Mouse (Mus musculus): Measurements from ENCODE around the gene Ptprg.
"Not testable (repeated sequence)": the region's sequence is repeated elsewhere in the genome, so short reads cannot be mapped to it uniquely, and the experiment has no call there.

Ptprg gene

DNA sequence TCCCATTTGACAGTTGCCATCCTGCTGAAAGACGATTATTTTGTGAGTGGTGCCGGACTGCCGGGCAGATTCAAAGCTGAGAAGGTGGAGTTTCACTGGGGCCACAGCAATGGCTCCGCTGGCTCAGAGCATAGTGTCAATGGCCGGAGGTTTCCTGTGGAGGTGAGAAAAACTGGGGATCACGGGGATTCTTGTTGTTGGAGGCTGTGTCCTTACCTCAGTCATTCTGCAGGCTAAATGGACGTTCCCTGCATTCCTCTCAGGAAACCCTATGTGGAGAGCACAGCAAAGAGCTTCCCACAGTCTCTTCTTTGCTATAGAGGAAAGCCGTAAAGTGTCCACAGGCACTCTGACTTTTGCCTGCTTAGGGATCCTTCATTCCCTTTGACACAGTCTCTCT lies 409.2 kb downstream of the Ptprg start:
- DNase-seq (ENCODE audit: low spot score in 2 of 2) = no peak

GRCm38 (mm10) chr14:11963791-11964190 lies 410.5 kb downstream of the Ptprg start:
- no peak for DNase-seq (ENCODE audit: low spot score in 2 of 2)

- not testable (repeated sequence) for DNase-seq (ENCODE audit: low spot score in 2 of 2)
These were observed 411.0 kb downstream of the Ptprg start for GRCm38 (mm10) chr14:11964326-11964725.

- no peak for DNase-seq (ENCODE audit: low spot score in 2 of 2)
These were observed 412.5 kb downstream of the Ptprg start for GRCm38 (mm10) chr14:11965878-11966277.

GRCm38 (mm10) chr14:11981764-11982163 lies 428.4 kb downstream of the Ptprg start:
- DNase-seq (ENCODE audit: low spot score in 2 of 2) = no peak

DNA sequence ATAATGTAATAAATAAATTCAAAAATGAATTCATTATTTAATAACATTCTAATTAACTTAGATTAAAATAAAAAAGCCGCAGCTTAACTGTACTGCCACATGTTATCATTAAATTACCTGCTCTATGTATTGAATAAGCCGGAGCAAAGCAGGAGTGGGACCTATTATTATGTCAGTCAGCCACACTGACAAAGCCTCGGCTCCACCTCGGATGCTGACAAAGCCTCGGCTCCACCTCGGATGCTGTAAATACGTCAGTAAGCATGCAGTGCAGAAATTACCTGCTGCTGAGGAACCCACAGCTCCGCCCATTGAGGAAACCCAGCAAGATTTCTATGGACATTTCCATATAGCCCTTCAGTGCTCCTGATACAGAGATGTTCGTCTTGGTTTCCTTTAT lies 429.7 kb downstream of the Ptprg start:
- no peak for DNase-seq (ENCODE audit: low spot score in 2 of 2)

- DNase-seq (ENCODE audit: low spot score in 2 of 2) = no peak
These were observed 430.8 kb downstream of the Ptprg start for GRCm38 (mm10) chr14:11984086-11984485.

GRCm38 (mm10) chr14:11988975-11989374 lies 435.6 kb downstream of the Ptprg start:
- DNase-seq (ENCODE audit: low spot score in 2 of 2) = no peak

DNA sequence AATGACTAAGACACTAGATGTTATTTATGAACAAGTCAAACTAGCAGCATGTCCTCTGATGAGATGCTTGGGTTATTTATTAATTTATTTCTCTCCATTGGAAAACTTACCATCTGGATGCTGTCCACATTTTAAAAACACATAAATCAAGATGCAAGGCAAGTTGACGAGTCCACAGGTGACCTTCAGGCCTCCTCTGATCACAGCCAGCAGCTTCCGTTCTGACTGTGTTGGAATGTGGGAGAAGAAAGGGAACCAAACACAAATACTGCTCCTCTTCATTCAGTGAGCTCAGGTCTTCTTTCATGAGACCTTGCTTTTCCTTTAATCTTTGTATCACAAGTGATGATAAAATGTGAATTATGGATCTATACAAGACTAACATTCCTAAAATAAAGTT lies 437.8 kb downstream of the Ptprg start:
- no peak for DNase-seq (ENCODE audit: low spot score in 2 of 2)

- no peak for DNase-seq (ENCODE audit: low spot score in 2 of 2)
These were observed 438.8 kb downstream of the Ptprg start for GRCm38 (mm10) chr14:11992111-11992510.

DNA sequence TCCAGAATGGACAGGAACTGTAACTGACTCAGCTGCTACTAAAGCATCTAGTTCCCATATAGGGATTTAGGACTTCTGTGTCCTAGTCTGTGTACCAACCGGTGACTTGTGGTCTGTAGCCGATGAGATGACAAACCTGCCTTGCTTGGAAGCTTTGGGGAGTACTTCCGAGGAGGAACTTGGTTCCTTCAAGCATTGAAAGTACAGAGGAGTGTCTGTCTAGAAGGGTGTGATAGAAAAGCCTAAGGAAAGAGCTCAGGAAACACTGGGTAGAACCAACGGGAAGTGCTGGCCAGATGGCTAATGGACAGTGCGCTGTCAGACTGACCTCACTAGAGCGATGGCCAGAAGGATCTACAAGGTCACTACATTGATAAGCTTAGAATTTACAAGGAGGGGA lies 439.2 kb downstream of the Ptprg start:
- no peak for DNase-seq (ENCODE audit: low spot score in 2 of 2)

GRCm38 (mm10) chr14:11997555-11997954 lies 444.2 kb downstream of the Ptprg start:
- DNase-seq (ENCODE audit: low spot score in 2 of 2) = no peak

- no peak for DNase-seq (ENCODE audit: low spot score in 2 of 2)
These were observed 445.1 kb downstream of the Ptprg start for GRCm38 (mm10) chr14:11998464-11998863.

- no peak for DNase-seq (ENCODE audit: low spot score in 2 of 2)
These were observed 450.7 kb downstream of the Ptprg start for GRCm38 (mm10) chr14:12004061-12004460.

GRCm38 (mm10) chr14:12011766-12012165 lies 458.4 kb downstream of the Ptprg start:
- DNase-seq (ENCODE audit: low spot score in 2 of 2) = no peak

GRCm38 (mm10) chr14:12025812-12026728 lies 472.7 kb downstream of the Ptprg start:
- DNase-seq (ENCODE audit: low spot score in 2 of 2) = no peak

DNA sequence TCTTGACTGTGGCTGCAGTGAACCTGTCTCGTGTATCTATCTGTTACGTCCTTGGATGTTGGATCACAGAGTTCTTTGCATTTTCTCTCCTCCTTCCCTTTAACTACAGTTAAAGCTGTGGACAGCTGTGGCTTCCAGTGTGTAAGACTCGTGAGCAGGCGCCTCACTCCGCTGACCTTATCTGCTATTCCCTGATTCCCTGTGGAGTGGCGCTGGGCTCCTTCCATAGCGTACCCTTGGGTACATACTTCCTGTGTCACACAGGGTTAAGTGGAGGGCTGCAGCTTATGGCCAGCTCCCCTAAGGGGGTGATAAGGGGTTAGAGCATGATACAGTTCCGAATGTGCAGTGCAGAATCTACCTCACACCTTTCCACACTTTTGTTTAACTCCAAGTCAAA lies 473.9 kb downstream of the Ptprg start:
- DNase-seq (ENCODE audit: low spot score in 2 of 2) = no peak

DNA sequence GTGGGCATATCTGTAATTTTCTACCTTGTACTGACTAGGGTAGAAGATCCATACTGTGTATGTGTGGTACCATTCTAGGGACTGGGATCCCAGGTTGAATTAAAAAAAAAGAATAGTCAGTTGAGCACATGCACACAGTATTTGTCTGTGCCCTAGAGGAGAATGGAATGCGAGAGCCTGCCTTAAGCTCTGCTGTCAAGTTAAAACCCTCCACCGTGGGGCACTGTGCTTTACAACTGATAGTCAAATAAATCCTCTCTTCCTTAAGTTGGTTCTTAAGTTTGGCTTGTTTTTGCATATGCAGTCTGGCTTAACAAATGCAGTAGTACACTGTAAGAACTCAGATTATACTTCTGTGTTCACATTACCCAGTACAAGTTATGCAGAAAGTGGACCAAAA lies 476.6 kb downstream of the Ptprg start:
- DNase-seq (ENCODE audit: low spot score in 2 of 2) = no peak

- DNase-seq (ENCODE audit: low spot score in 2 of 2) = no peak
These were observed 483.4 kb downstream of the Ptprg start for GRCm38 (mm10) chr14:12036530-12037283.

- DNase-seq (ENCODE audit: low spot score in 2 of 2) = no peak
These were observed 486.4 kb downstream of the Ptprg start for GRCm38 (mm10) chr14:12039743-12040142.

DNA sequence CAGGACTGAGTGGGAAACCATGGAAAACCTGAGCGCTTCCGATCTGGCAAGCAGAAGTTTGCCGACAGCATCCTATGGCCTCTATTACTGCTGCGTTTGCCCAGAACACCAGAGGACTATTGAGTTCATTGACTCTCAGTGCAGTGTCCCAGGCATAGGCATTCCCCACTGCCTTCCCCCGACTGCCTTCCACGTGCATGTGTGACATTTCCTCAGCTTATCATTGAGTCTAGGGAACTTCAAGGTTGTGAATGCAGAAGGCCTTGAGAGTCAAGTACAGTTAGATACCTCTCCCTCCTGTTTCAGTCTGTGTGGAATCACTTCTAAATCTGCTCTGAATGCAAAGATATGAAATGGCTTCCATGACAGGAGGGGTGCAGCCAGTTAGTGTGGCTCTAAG lies 488.2 kb downstream of the Ptprg start:
- DNase-seq (ENCODE audit: low spot score in 2 of 2) = no peak

DNA sequence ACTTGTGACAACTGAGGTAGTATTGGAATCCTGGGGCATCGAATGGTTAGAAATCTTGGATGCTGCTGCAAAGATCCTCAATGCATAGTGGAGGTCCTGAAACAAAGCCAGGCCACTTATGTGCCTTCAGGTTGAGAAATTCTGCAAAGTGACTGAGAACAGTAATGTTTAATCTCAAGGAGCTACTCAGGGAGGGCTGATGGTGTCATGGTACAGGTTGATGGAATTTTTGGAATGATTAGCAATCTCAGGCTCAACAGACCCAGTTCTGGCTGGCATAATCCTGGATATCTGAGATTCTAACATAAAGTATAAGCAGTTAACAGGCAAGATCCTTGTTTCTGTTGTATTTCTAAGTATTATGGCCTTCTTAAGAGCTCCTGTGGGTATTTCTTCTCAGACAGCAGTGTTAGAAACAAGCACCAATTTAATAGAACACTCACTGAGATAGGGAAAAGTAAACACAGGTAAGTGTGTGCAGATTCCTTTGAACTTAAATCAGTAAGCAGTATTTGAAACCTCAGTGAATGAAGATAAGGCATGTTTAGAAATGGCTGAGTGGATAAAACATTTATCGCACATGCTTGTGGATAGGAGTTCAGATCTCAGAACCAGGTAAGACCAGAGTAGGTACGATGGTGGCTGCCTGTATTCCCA lies 493.0 kb downstream of the Ptprg start:
- DNase-seq (ENCODE audit: low spot score in 2 of 2) = no peak
